Mouse (Mus musculus) CH12.LX (cell line): ENCODE data around the gene Cracr2a. TPM values are rescaled to one million over a fixed set of nuclear protein-coding genes. Genes with fewer than 3 reads are reported as not detected.

ENCODE experiments used
- DNase-seq: peaks from one replicate; pipeline ENCODE4 v3.0.0-alpha.2; 2013; ENCODE audit errors: extremely low read depth
- H3K27ac ChIP-seq: 2 replicates; pipeline ENCODE4 v1.5.1; 2012; ENCODE audit warnings: low read depth, mild to moderate bottlenecking, control low read depth, moderate library complexity; ENCODE audit not compliant: insufficient read depth
- H3K27me3 ChIP-seq: replicated peaks from 2 replicates; pipeline ENCODE3; 2012; ENCODE audit warnings: inconsistent platforms
- H3K36me3 ChIP-seq, 2 experiments: replicated peaks in 1 of 2; 2 replicates each; pipeline versions ENCODE3 to v1.6.1; 2012; ENCODE audit warnings: inconsistent platforms in 1 of 2, low read length in 1 of 2, mild to moderate bottlenecking in 1 of 2, mixed read lengths in 1 of 2, moderate library complexity in 1 of 2; ENCODE audit not compliant: control insufficient read depth in 1 of 2, insufficient read depth in 1 of 2
- H3K4me1 ChIP-seq, 2 experiments: 2 replicates each; pipeline ENCODE4 v1.6.1; 2012; ENCODE audit warnings: inconsistent platforms in 1 of 2, moderate library complexity in 1 of 2; ENCODE audit not compliant: insufficient read depth in 2 of 2, control insufficient read depth in 1 of 2
- H3K4me2 ChIP-seq: 2 replicates; pipeline ENCODE4 v1.6.1; 2012; ENCODE audit warnings: low read depth, mild to moderate bottlenecking, control low read depth; ENCODE audit not compliant: poor library complexity, insufficient read depth, severe bottlenecking
- H3K4me3 ChIP-seq, 3 experiments: fragments of 150-350 bp in 1 of 3; sonication (generic) in 1 of 3; replicated peaks in 1 of 3; 2 replicates each; pipeline versions ENCODE3 to v1.5.1; 2011 to 2012; ENCODE audit warnings: low read depth in 2 of 3, low read length in 2 of 3, mild to moderate bottlenecking in 2 of 3, moderate library complexity in 2 of 3, control low read depth in 1 of 3, improper control_type of control experiment in 1 of 3, inconsistent platforms in 1 of 3, mixed read lengths in 1 of 3; ENCODE audit not compliant: poor library complexity in 1 of 3
- H3K79me2 ChIP-seq: replicated peaks from 2 replicates; pipeline ENCODE4 v1.6.1; 2012; ENCODE audit warnings: mild to moderate bottlenecking, moderate library complexity; ENCODE audit not compliant: control insufficient read depth, poor library complexity, insufficient read depth, severe bottlenecking; ENCODE audit errors: extremely low read depth
- H3K9ac ChIP-seq: 2 replicates; pipeline ENCODE4 v1.6.1; 2012; ENCODE audit warnings: low read depth, mild to moderate bottlenecking, control low read depth, moderate library complexity; ENCODE audit not compliant: insufficient read depth
- H3K9me3 ChIP-seq: replicated peaks from 2 replicates; pipeline ENCODE3; 2012; ENCODE audit warnings: low read length, inconsistent platforms, mixed read lengths
- BHLHE40 ChIP-seq: IDR thresholded peaks from 2 replicates; pipeline ENCODE4 v1.6.1; 2011; ENCODE audit warnings: mild to moderate bottlenecking, low read depth, low read length, improper control_type of control experiment
- CTCF ChIP-seq, 2 experiments: IDR thresholded peaks in 1 of 2; conservative IDR thresholded peaks in 1 of 2; 2 replicates each; pipeline ENCODE4 v1.5.1; 2011 to 2012; ENCODE audit warnings: low read depth in 2 of 2, low read length in 2 of 2, improper control_type of control experiment in 1 of 2, inconsistent platforms in 1 of 2, mild to moderate bottlenecking in 1 of 2, moderate library complexity in 1 of 2
- E2F4 ChIP-seq: IDR thresholded peaks from 2 replicates; pipeline ENCODE4 v1.6.1; 2011; ENCODE audit warnings: low read depth, low read length, improper control_type of control experiment; ENCODE audit not compliant: insufficient replicate concordance
- ELF1 ChIP-seq: IDR thresholded peaks from 2 replicates; pipeline ENCODE4 v1.6.1; 2014; ENCODE audit warnings: low read depth, mild to moderate bottlenecking, inconsistent platforms, low read length, improper control_type of control experiment
- EP300 ChIP-seq: IDR thresholded peaks from 2 replicates; pipeline ENCODE4 v1.6.1; 2011; ENCODE audit warnings: low read length, improper control_type of control experiment
- GABPA ChIP-seq: IDR thresholded peaks from 2 replicates; pipeline ENCODE4 v1.6.1; 2012; ENCODE audit warnings: low read depth, low read length, improper control_type of control experiment, inconsistent platforms; ENCODE audit not compliant: insufficient replicate concordance
- HCFC1 ChIP-seq: IDR thresholded peaks from 2 replicates; pipeline ENCODE4 v1.6.1; 2012; ENCODE audit warnings: low read depth, mild to moderate bottlenecking, inconsistent platforms, low read length, improper control_type of control experiment
- IRF4 ChIP-seq: IDR thresholded peaks from 2 replicates; pipeline ENCODE4 v1.6.1; 2014; ENCODE audit warnings: low read depth, mild to moderate bottlenecking, inconsistent platforms, low read length, improper control_type of control experiment
- JUN ChIP-seq: IDR thresholded peaks from 2 replicates; pipeline ENCODE4 v1.6.1; 2011; ENCODE audit warnings: low read depth, mild to moderate bottlenecking, low read length, improper control_type of control experiment, moderate library complexity; ENCODE audit not compliant: insufficient read depth
- JUND ChIP-seq: conservative IDR thresholded peaks from 2 replicates; pipeline ENCODE4 v1.6.1; 2011; ENCODE audit warnings: low read depth, low read length, improper control_type of control experiment
- KAT2A ChIP-seq: IDR thresholded peaks from 2 replicates; pipeline ENCODE4 v1.6.1; 2012; ENCODE audit warnings: low read length, improper control_type of control experiment, inconsistent platforms; ENCODE audit not compliant: insufficient replicate concordance
- MAFK ChIP-seq: IDR thresholded peaks from 2 replicates; pipeline ENCODE4 v1.6.1; 2011; ENCODE audit warnings: low read length, improper control_type of control experiment; ENCODE audit not compliant: insufficient replicate concordance
- MAX ChIP-seq: IDR thresholded peaks from 2 replicates; pipeline ENCODE4 v1.6.1; 2011; ENCODE audit warnings: low read length, improper control_type of control experiment
- MAZ ChIP-seq: IDR thresholded peaks from 2 replicates; pipeline ENCODE4 v1.6.1; 2012; ENCODE audit warnings: low read depth, mild to moderate bottlenecking, inconsistent platforms, low read length, improper control_type of control experiment, moderate library complexity
- MEF2A ChIP-seq: IDR thresholded peaks from 2 replicates; pipeline ENCODE4 v1.6.1; 2014; ENCODE audit warnings: low read depth, mild to moderate bottlenecking, inconsistent platforms, low read length, improper control_type of control experiment, borderline replicate concordance
- MXI1 ChIP-seq: IDR thresholded peaks from 2 replicates; pipeline ENCODE4 v1.6.1; 2011; ENCODE audit warnings: mild to moderate bottlenecking, low read depth, low read length, improper control_type of control experiment
- NELFE ChIP-seq: IDR thresholded peaks from 2 replicates; pipeline ENCODE4 v1.6.1; 2011; ENCODE audit warnings: low read depth, low read length, improper control_type of control experiment
- NRF1 ChIP-seq: IDR thresholded peaks from 2 replicates; pipeline ENCODE4 v1.6.1; 2014; ENCODE audit warnings: low read depth, mild to moderate bottlenecking, inconsistent platforms, low read length, improper control_type of control experiment, moderate library complexity
- PAX5 ChIP-seq: IDR thresholded peaks from 2 replicates; pipeline ENCODE4 v1.6.1; 2012; ENCODE audit warnings: low read length, inconsistent platforms, mixed read lengths
- RAD21 ChIP-seq: IDR thresholded peaks from 2 replicates; pipeline ENCODE4 v1.6.1; 2011; ENCODE audit warnings: low read depth, mild to moderate bottlenecking, low read length, improper control_type of control experiment, moderate library complexity
- RCOR1 ChIP-seq: conservative IDR thresholded peaks from 2 replicates; pipeline ENCODE4 v1.6.1; 2012; ENCODE audit warnings: low read depth, mild to moderate bottlenecking, inconsistent platforms, low read length, improper control_type of control experiment
- SIN3A ChIP-seq: IDR thresholded peaks from 2 replicates; pipeline ENCODE4 v1.6.1; 2012; ENCODE audit warnings: low read length, improper control_type of control experiment, inconsistent platforms
- SMC3 ChIP-seq: IDR thresholded peaks from 2 replicates; pipeline ENCODE4 v1.6.1; 2011; ENCODE audit warnings: low read depth, low read length, improper control_type of control experiment
- TCF12 ChIP-seq: IDR thresholded peaks from 2 replicates; pipeline ENCODE4 v1.6.1; 2014; ENCODE audit warnings: low read depth, mild to moderate bottlenecking, inconsistent platforms, low read length, improper control_type of control experiment
- USF1 ChIP-seq: IDR thresholded peaks from 2 replicates; pipeline ENCODE4 v1.6.1; 2014; ENCODE audit warnings: low read depth, mild to moderate bottlenecking, inconsistent platforms, low read length, improper control_type of control experiment
- ZC3H11A ChIP-seq: IDR thresholded peaks from 2 replicates; pipeline ENCODE4 v1.6.1; 2012; ENCODE audit warnings: low read depth, mild to moderate bottlenecking, inconsistent platforms, low read length, improper control_type of control experiment
- ZKSCAN1 ChIP-seq: IDR thresholded peaks from 2 replicates; pipeline ENCODE4 v1.6.1; 2012; ENCODE audit warnings: low read depth, inconsistent platforms, low read length, improper control_type of control experiment, borderline replicate concordance
- dilution Hi-C: fragments of 300-500 bp; cut with MboI; formaldehyde crosslinking; loops from 2 replicates; pipeline ENCODE4 v1.14.3; 2020; ENCODE audit warnings: low sequenced_read_pairs; ENCODE audit not compliant: extremely low pct_unique_long_range_greater_than_20kb, extremely low pct_ligation_motif_present
- in situ Hi-C: fragments of 300-500 bp; cut with MboI; formaldehyde crosslinking; loops from 3 replicates; pipeline ENCODE4 v1.14.3; 2019; ENCODE audit warnings: low sequenced_read_pairs, low pct_ligation_motif_present, low pct_unique_long_range_greater_than_20kb, mixed read lengths
- polyA plus RNA-seq: library from polyadenylated mRNA; unstranded; fragments of >175 nt; gene quantifications from 2 replicates; pipeline ENCODE4 v1.2.1, GENCODE M21; 2012; ENCODE audit warnings: low read depth; ENCODE audit not compliant: insufficient read length
- total RNA-seq, 2 experiments: library from RNA; depleted of rRNA; stranded (reverse); fragments of 300-350 nt in 1 of 2; fragments of >200 nt in 1 of 2; gene quantifications; 2 replicates each; pipeline ENCODE4 v1.2.3; 2012 to 2014

Cracr2a gene
- total and polyA plus RNA-seq, 3 experiments = 1.2 to 1.6 (median 1.5) TPM

- in situ Hi-C loops = no loop called here
- TF ChIP-seq RAD21 = no peak
- TF ChIP-seq JUN = no peak
- no peak for TF ChIP-seq TCF12
- TF ChIP-seq MXI1 = no peak
- TF ChIP-seq SMC3 = no peak
- TF ChIP-seq E2F4 = no peak
- no peak for TF ChIP-seq NELFE
- TF ChIP-seq EP300 = no peak
- TF ChIP-seq PAX5 = no peak
- no peak for TF ChIP-seq ZC3H11A
- TF ChIP-seq ZKSCAN1 = no peak
- TF ChIP-seq KAT2A = no peak
- TF ChIP-seq HCFC1 = no peak
- TF ChIP-seq MEF2A = no peak
- no peak for TF ChIP-seq USF1
- no peak for TF ChIP-seq IRF4
- no peak for TF ChIP-seq RCOR1
- TF ChIP-seq, all 38 proteins: peak for 0
- Histone ChIP-seq H3K4me3 (no peak overlapping the region), H3K79me2 (no peaks in the 10 kb centered on the region), H3K4me1 (no peaks in the 10 kb centered on the region), H3K36me3 (peaks cover 0 to 7% of the 10 kb centered on the region in 2 experiments), H3K27ac (no peak overlapping the region), H3K27me3 (no peaks in the 10 kb centered on the region), H3K9me3 (peaks cover 8% of the 10 kb centered on the region), H3K4me2 (no peak overlapping the region), H3K9ac (no peak overlapping the region)
- dilution Hi-C loops = no loop called here
- no peak for DNase-seq
Observed at GRCm38 (mm10) chr6:127655988-127656387, 94.8 kb downstream of the Cracr2a start.

- Histone ChIP-seq H3K79me2 (no peaks in the 10 kb centered on the region), H3K36me3 (peaks cover 0 to 7% of the 10 kb centered on the region in 2 experiments), H3K9me3 (peaks cover 8% of the 10 kb centered on the region), H3K4me3 (no peak overlapping the region), H3K4me1 (peaks cover 2 to 5% of the 10 kb centered on the region in 2 experiments; a peak in 3 of 4 replicates), H3K27me3 (no peaks in the 10 kb centered on the region), H3K4me2 (no peak overlapping the region), H3K9ac (no peak overlapping the region), H3K27ac (no peak overlapping the region)
- TF ChIP-seq BHLHE40 (no peak), ELF1 (no peak), EP300 (no peak), MEF2A (no peak), USF1 (no peak), JUND (no peak), SIN3A (no peak), SMC3 (no peak), ZC3H11A (no peak), ZKSCAN1 (no peak), MAX (no peak), RAD21 (no peak), CTCF (conservative IDR thresholded peaks at IDR 0.05 in 1 of 2, IDR thresholded peaks at IDR 0.05 in 1 of 2; ENCODE audit: low read depth in 2 of 2, low read length in 2 of 2) (no peak), RCOR1 (no peak), GABPA (no peak), NELFE (no peak), HCFC1 (no peak), NRF1 (no peak), MAFK (no peak), MAZ (no peak)
- in situ Hi-C loops = no loop called here
- DNase-seq = no peak
- dilution Hi-C loops = no loop called here
Observed at GRCm38 (mm10) chr6:127657152-127657551, 96.0 kb downstream of the Cracr2a start.
